Mouse (Mus musculus) midbrain, embryonic 13.5 days (tissue): Measurements from ENCODE around the gene Mettl9. TPM values are rescaled to one million over a fixed set of nuclear protein-coding genes. Genes with fewer than 3 reads are reported as not detected.

Experiments
- ATAC-seq: fragments of 200-750 bp; cut with Nextera tagmentation; 2 replicates; pipeline ENCODE4 v1.8.0; 2017; ENCODE audit warnings: mild to moderate bottlenecking, moderate TSS enrichment, moderate library complexity
- H3K27ac ChIP-seq: fragments of 300-500 bp; sonication (generic); 2 replicates; pipeline ENCODE4 v1.5.1; 2015; ENCODE audit warnings: inconsistent platforms, mild to moderate bottlenecking, moderate library complexity
- H3K27me3 ChIP-seq: fragments of 300-500 bp; sonication (generic); 2 replicates; pipeline ENCODE4 v1.6.1; 2015; ENCODE audit warnings: mild to moderate bottlenecking, inconsistent platforms
- H3K36me3 ChIP-seq: fragments of 300-500 bp; sonication (generic); 2 replicates; pipeline ENCODE4 v1.6.1; 2015; ENCODE audit warnings: mild to moderate bottlenecking, inconsistent platforms
- H3K4me1 ChIP-seq: fragments of 300-500 bp; sonication (generic); replicated peaks from 2 replicates; pipeline ENCODE4 v1.6.1; 2015; ENCODE audit warnings: inconsistent platforms
- H3K4me2 ChIP-seq: fragments of 300-500 bp; sonication (generic); replicated peaks from 2 replicates; pipeline ENCODE4 v1.6.1; 2015; ENCODE audit warnings: moderate library complexity, mild to moderate bottlenecking, inconsistent platforms
- H3K4me3 ChIP-seq: fragments of 300-500 bp; sonication (generic); replicated peaks from 2 replicates; pipeline ENCODE4 v1.5.1; 2015; ENCODE audit warnings: mild to moderate bottlenecking, inconsistent platforms
- H3K9ac ChIP-seq: fragments of 300-500 bp; sonication (generic); replicated peaks from 2 replicates; pipeline ENCODE4 v1.6.1; 2015; ENCODE audit warnings: mild to moderate bottlenecking, inconsistent platforms
- H3K9me3 ChIP-seq: fragments of 300-500 bp; sonication (generic); 2 replicates; pipeline ENCODE4 v1.6.1; 2016; ENCODE audit warnings: mild to moderate bottlenecking, inconsistent platforms
- WGBS: fragments of 180-500 bp; shearing (Covaris S2); methylation state at CpG from one replicate; pipeline ENCODE4 v1.1.7; 2015; 5-methylcytosine and 5-hydroxymethylcytosine counted together
- polyA plus RNA-seq: library from polyadenylated mRNA; unstranded; fragments of >200 nt; fragmentation: Nextera tagmentation; extraction: Ambion mirVana; gene quantifications from 2 replicates; pipeline ENCODE4 v1.2.1, GENCODE M21; 2015

The Mettl9 gene
- 210 and 214 TPM in 2 replicates for polyA plus RNA-seq

DNA sequence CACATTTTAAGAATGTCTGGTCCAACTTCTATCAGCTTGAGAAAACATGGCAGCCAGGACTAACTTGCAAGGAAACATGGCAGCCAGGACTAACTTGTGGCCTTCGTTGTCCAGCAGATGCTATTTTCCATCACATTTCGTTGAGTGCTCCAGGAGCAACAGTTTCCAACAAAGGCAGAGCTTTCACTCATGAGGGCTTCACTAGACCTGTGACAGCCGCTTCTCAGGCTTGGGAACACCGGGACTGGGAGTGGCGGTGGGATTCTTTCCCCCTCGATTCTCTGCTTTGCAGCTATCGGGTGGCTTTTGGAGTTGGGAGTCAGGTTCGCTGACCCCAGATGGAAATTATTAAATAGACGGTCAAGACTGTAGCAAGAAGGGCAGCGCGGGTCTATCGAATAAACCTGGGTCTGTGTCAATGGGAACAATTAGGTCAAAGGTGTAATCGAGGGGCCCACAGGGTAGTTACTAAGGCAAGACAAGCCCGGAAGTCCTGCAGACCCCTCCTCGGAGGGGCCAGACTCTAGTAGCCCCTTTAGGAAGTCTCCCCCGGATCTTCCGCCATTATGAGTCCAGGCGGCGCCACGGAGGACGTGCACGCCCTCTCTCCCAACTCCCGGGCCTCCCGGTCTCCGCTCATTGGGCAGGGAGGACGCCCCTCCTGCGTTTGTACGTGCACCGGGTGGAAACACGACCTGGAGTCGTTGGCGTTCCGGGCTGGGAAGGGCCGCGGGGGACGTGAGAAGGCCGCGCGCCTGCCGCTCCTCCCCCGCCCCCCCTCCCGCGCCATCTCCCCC, at the start of gene Mettl9:
Mettl9 (plus strand) TSS at position 590 of the 797 bp plus-strand sequence.
- H3K9me3 ChIP-seq, result no peaks in the 10 kb centered on the region
- peaks cover 22% of the 10 kb centered on the region for H3K27me3 ChIP-seq
- peak within 1 kb of the TSS; percentile 95 for H3K9ac ChIP-seq
- peak within 1 kb of the TSS; percentile 97 for H3K27ac ChIP-seq
- no peaks in the 10 kb centered on the region for H3K36me3 ChIP-seq
- H3K4me1 ChIP-seq, result peaks cover 34% of the 10 kb centered on the region
- peak within 1 kb of the TSS; percentile 87 for H3K4me3 ChIP-seq
- peak; percentile 98 for ATAC-seq
- 3% methylated on average over 43 of the region's 43 CpGs for WGBS
- peak within 1 kb of the TSS; percentile 78 for H3K4me2 ChIP-seq

DNA sequence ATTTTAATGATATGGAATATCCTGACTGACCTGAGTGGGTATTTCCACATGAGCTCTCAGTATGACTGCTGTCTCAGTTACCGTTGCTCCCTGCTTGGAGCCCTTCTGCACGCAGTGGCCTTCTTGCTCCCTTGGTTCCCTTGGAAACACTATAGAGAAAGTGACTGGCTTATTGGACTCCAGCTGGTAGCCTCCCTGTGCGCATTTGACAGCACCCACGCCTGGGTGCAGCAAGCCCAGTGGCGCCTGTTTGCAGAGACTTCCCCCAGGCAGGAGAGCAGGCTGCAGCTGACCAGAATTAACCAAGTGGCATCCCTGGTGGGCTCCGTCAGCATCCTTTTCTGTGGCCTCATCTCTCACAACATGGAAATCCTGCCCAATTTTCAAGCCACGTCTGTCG, 43.1 kb upstream of the Mettl9 start:
- no peak for ATAC-seq
- Histone ChIP-seq H3K4me3 (no peak overlapping the region), H3K9ac (no peak overlapping the region), H3K4me1 (no peaks in the 10 kb centered on the region), H3K36me3 (no peaks in the 10 kb centered on the region), H3K9me3 (no peaks in the 10 kb centered on the region), H3K4me2 (no peak overlapping the region), H3K27ac (no peak overlapping the region), H3K27me3 (no peaks in the 10 kb centered on the region)
- 65% methylated on average over 8 of the region's 8 CpGs for WGBS

DNA sequence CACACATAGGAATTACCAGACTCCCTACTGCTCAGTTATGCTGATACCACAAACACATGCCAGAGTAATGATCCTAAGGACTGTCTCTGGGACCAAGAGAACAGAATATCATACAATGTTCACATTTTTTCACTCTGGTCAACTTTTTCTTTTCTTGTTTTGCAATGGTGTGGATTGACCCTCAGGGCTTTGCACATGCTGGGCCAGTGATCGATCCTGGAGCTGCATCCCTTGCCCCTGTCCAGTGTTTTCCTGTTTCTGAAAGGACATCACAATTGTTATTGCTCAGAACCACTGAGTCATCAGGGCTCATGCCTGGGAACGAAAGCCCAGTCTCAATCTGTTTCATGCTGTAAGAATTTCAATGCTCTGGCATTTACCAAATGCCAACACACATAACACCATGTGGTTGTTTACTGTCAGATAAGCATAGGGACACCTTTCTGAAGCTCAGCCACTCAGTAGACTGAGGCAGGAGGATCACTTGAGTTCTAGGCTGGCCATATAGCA, 35.2 kb upstream of the Mettl9 start:
- 78% methylated on average over 2 of the region's 2 CpGs for WGBS
- ATAC-seq, result no peak
- H3K4me3 ChIP-seq, result no peak overlapping the region
- H3K4me1 ChIP-seq, result no peaks in the 10 kb centered on the region
- H3K27ac ChIP-seq, result no peak overlapping the region
- no peaks in the 10 kb centered on the region for H3K36me3 ChIP-seq
- H3K9me3 ChIP-seq, result no peaks in the 10 kb centered on the region
- H3K9ac ChIP-seq, result no peak overlapping the region
- H3K27me3 ChIP-seq, result no peaks in the 10 kb centered on the region
- no peak overlapping the region for H3K4me2 ChIP-seq

DNA sequence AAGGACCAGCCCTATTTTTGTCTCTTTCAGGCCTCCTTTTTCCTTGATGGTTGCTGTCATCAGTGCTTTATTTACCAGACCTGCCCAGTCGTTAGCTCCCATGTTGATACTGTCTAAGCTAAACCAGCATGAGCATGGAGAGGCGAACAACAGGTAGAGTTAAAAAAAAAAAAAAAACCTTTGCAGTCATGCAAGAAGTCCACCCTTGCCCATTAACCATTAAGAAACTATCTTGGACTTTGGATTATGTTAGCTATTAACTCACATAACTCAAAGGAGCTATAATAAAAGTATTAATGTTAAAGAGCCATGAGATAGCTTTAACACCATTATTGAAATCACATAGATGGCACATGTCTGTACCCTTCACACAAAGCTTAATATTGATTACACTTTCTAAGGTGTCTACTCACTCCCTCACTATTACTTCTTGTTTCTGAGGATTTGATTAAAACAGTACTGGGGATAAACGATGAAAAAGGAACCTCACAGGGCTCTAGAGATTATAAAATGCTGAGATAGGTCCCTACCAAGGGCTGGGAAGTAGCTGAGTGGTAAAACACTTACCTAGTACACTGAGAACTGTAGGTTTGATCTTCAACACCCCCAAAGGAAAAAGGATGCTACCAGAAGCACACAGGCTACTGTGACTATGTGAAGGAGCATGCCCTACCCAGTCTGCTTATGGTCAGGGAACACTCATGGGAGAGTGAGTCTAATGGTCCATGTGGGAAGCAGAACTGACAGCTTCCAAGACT, 34.0 kb upstream of the Mettl9 start:
- no peak overlapping the region for H3K4me2 ChIP-seq
- 78% methylated on average over 3 of the region's 3 CpGs for WGBS
- no peaks in the 10 kb centered on the region for H3K4me1 ChIP-seq
- no peak overlapping the region for H3K27ac ChIP-seq
- no peaks in the 10 kb centered on the region for H3K9me3 ChIP-seq
- H3K27me3 ChIP-seq, result no peaks in the 10 kb centered on the region
- no peak for ATAC-seq
- no peak overlapping the region for H3K4me3 ChIP-seq
- H3K9ac ChIP-seq, result no peak overlapping the region
- no peaks in the 10 kb centered on the region for H3K36me3 ChIP-seq

DNA sequence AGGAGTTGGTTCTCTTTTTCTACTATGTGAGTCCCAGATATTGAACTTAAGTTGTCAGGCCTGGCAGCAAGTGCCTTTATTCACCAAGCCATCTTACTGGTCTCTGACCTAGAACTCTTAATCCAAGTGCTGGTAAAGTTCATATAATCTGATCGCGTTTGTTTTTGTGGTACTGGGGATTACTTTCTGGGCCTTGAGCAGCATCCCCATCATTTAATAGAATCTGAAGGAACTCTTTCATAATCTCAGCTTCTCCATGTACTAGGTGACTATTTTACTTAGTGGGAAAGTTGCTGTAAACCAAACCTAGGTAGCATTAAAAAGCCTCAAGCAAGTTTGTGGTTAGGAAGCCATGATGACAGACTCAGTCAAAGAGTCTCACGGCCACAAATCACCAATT, 32.4 kb upstream of the Mettl9 start:
- H3K4me1 ChIP-seq, result no peaks in the 10 kb centered on the region
- H3K9ac ChIP-seq, result no peak overlapping the region
- no peaks in the 10 kb centered on the region for H3K9me3 ChIP-seq
- ATAC-seq, result no peak
- H3K27ac ChIP-seq, result no peak overlapping the region
- WGBS, result 92% methylated on average over 3 of the region's 3 CpGs
- no peaks in the 10 kb centered on the region for H3K36me3 ChIP-seq
- no peak overlapping the region for H3K4me2 ChIP-seq
- no peaks in the 10 kb centered on the region for H3K27me3 ChIP-seq
- no peak overlapping the region for H3K4me3 ChIP-seq

DNA sequence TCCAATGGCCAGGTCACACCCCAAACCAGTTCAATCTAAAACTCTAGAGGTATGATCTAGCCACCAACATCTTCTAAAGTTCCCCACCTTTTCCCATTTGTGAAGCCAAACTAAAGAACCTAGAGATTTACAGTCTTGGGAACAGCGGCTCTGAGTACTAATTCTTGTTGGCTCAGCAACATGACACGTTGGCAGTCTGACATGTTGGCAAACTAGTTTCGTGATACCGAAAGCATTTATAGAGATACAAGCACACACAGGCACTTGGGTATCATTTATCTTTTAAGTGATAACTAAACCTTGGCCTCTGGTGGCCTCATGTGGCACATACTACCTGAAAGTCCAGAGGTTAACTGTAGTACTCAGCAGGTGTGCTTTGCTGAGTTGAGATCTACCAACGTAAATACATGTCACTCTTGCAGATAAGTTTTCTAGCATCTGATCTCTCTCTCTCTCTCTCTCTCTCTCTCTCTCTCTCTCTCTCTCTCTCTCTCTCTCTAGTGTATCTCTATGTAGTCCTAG, 31.8 kb upstream of the Mettl9 start:
- H3K4me1 ChIP-seq, result no peaks in the 10 kb centered on the region
- no peak for ATAC-seq
- no peaks in the 10 kb centered on the region for H3K27me3 ChIP-seq
- no peak overlapping the region for H3K4me3 ChIP-seq
- 93% methylated on average over 5 of the region's 5 CpGs for WGBS
- H3K27ac ChIP-seq, result no peak overlapping the region
- no peaks in the 10 kb centered on the region for H3K9me3 ChIP-seq
- H3K9ac ChIP-seq, result no peak overlapping the region
- H3K4me2 ChIP-seq, result no peak overlapping the region
- no peaks in the 10 kb centered on the region for H3K36me3 ChIP-seq

DNA sequence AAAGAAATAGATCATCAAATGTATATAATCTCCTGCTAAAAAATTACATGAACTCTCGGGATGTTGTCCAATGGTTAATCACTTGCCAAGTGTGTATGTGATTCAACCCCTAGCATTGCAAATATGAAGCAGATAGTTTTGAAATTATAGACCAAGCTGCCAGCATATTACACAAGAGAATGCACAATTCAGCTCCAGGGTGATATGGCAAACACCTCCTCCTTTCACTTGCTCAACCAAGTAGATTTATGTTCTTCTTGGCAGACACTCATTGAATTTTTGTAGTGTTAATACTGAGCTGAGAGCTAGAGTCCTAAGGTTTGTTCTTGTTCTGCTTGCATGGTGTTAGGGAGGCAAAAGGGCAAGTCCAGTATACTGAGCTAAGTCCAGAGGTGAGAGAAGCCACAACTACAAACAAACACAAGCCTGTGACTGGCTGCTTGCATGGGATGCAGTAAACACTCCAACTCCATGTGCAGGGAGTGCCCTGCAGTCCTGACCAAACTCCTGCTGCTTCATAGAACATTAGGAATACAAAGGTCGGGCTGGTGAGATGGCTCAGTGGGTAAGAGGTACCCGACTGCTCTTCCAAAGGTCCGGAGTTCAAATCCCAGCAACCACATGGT, 30.3 kb upstream of the Mettl9 start:
- H3K36me3 ChIP-seq, result no peaks in the 10 kb centered on the region
- H3K9ac ChIP-seq, result no peak overlapping the region
- no peak overlapping the region for H3K4me3 ChIP-seq
- no peaks in the 10 kb centered on the region for H3K9me3 ChIP-seq
- H3K4me2 ChIP-seq, result no peak overlapping the region
- no peak for ATAC-seq
- WGBS, result 79% methylated on average over 4 of the region's 4 CpGs
- H3K27me3 ChIP-seq, result no peaks in the 10 kb centered on the region
- H3K4me1 ChIP-seq, result no peaks in the 10 kb centered on the region
- no peak overlapping the region for H3K27ac ChIP-seq

DNA sequence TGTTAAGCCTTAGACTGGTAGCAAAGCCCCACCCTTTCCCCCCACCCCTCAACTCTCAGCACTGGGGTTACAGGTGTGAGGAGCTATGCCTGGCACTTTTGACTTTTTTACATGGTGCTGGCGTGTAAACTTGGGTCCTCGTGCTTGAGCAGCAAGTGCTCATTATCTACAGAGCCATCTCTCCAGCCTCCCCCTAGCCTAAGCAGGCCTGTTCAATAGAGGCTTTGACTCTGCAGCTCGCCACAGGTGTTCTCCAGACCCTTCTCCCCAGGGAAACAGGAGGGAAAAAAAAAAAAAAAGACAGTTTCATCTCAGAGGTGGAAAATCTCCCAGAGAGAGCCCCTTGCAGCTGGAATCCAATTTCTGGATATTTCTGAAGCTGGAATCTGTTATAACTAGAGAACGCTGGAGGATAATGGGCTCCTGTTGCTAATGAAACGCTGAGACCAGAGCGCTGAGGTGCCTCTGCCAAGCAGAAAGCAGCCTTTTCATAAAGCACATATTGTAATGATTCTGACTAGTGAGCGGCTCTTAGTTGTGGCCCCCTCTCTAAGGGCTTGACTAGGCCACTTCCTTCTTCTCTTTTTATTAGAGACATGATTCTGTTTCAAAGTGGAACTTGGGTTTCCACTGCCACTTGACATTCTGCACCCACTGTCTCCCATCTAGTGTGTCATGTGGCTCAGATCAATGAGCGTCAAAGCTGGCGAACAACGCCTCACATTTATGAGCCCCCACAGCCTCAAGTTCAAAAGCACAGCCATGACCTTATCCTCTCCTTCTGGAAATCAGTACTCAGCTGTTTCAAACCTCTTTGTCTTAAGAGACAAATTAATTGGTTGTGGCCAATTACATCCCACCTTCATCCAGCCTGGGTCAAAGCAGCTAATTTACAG, 22.2 kb upstream of the Mettl9 start:
- Histone ChIP-seq H3K4me3 (no peak overlapping the region), H3K36me3 (no peaks in the 10 kb centered on the region), H3K27me3 (no peaks in the 10 kb centered on the region), H3K9ac (no peak overlapping the region), H3K4me1 (no peaks in the 10 kb centered on the region), H3K27ac (0 out of 2 replicates have a peak overlapping the region, but pooled peaks have one; percentile 11), H3K4me2 (no peak overlapping the region), H3K9me3 (no peaks in the 10 kb centered on the region)
- 63% methylated on average over 10 of the region's 10 CpGs for WGBS
- ATAC-seq, result no peak

DNA sequence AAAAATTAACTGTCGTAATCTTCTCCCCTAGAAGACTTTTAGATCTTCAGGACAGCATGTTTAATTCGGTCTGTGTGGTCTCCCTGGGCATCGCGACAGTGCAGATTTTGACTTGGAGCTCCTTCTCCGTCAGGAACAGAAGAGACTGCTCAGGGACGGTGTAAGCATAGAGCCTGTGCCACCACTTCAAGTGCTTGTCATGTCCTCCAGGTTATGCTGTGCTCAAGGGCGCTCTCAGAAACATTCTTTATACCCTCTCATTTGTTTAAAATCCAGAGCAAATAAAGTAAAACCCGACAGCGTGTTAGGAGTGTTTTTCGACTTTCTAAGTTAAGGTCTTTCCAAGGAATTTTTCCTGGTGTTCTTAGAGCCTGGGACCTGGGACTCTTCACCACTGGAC, 19.8 kb upstream of the Mettl9 start:
- no peaks in the 10 kb centered on the region for H3K4me1 ChIP-seq
- no peak overlapping the region for H3K9ac ChIP-seq
- no peak for ATAC-seq
- H3K36me3 ChIP-seq, result no peaks in the 10 kb centered on the region
- H3K27ac ChIP-seq, result no peak overlapping the region
- no peaks in the 10 kb centered on the region for H3K9me3 ChIP-seq
- no peak overlapping the region for H3K4me3 ChIP-seq
- H3K27me3 ChIP-seq, result no peaks in the 10 kb centered on the region
- no peak overlapping the region for H3K4me2 ChIP-seq
- WGBS, result 91% methylated on average over 10 of the region's 10 CpGs

DNA sequence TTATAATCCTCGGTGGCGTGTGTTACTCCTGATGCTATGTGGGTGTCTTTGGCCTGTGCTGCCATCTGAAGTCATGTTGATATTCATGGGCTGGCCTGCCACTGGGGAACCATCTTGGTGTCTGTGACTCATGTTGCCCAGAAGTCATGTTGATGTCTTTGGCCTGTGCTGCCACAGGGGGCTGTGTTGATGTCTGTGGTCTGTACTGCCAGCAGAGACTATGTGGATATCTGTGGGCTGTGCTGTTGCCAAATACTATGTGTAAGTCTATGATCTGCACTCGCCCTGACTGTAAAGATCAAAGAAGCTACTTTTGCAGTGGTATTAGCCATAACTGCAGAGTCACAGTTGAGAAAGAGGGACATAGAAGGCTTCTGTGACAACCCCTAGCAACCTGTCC, 15.5 kb upstream of the Mettl9 start:
- Histone ChIP-seq H3K9ac (no peak overlapping the region), H3K4me2 (no peak overlapping the region), H3K27me3 (no peaks in the 10 kb centered on the region), H3K4me1 (no peaks in the 10 kb centered on the region), H3K36me3 (no peaks in the 10 kb centered on the region), H3K4me3 (no peak overlapping the region), H3K27ac (no peak overlapping the region), H3K9me3 (no peaks in the 10 kb centered on the region)
- WGBS, result 87% methylated on average over 3 of the region's 3 CpGs
- ATAC-seq, result no peak

DNA sequence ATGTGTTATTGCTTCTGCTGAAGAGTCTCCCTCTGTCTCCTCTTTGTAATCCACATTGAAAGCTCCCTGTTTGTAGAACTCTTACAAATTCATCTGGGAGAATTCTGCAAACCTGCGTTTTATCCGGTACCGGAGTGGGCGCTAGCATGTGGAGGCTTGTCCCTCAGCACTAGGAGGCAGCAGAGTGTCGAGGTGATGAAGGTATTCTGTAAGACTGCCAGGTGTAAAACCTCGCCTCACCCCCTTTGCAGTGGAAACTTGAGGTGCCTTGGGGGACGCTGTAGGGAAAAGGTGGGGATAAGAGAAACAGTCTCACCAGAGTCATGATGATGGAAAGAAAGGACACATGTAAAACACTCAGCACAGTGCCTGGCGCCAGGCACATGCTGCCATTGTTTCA, 14.0 kb upstream of the Mettl9 start:
- WGBS, result 44% methylated on average over 8 of the region's 8 CpGs
- no peaks in the 10 kb centered on the region for H3K9me3 ChIP-seq
- no peak for ATAC-seq

More for the DNA sequence above, 14.0 kb upstream of the Mettl9 start:
- no peaks in the 10 kb centered on the region for H3K36me3 ChIP-seq
- H3K9ac ChIP-seq, result no peak overlapping the region
- H3K4me1 ChIP-seq, result no peaks in the 10 kb centered on the region
- H3K4me3 ChIP-seq, result no peak overlapping the region
- H3K4me2 ChIP-seq, result no peak overlapping the region
- H3K27me3 ChIP-seq, result 0 out of 2 replicates have a peak, but pooled peaks cover 2% of the 10 kb centered on the region
- H3K27ac ChIP-seq, result no peak overlapping the region
